Mouse (Mus musculus): Measurements from ENCODE around the gene Sult1a1. TPM values are rescaled to one million over a fixed set of nuclear protein-coding genes. Genes with fewer than 3 reads are reported as not detected.
A peak's percentile ranks its signal among the peaks of the same experiment; 100 is the strongest.

The Sult1a1 gene
- polyA plus RNA-seq, 1 experiment, result 0.95 TPM

DNA sequence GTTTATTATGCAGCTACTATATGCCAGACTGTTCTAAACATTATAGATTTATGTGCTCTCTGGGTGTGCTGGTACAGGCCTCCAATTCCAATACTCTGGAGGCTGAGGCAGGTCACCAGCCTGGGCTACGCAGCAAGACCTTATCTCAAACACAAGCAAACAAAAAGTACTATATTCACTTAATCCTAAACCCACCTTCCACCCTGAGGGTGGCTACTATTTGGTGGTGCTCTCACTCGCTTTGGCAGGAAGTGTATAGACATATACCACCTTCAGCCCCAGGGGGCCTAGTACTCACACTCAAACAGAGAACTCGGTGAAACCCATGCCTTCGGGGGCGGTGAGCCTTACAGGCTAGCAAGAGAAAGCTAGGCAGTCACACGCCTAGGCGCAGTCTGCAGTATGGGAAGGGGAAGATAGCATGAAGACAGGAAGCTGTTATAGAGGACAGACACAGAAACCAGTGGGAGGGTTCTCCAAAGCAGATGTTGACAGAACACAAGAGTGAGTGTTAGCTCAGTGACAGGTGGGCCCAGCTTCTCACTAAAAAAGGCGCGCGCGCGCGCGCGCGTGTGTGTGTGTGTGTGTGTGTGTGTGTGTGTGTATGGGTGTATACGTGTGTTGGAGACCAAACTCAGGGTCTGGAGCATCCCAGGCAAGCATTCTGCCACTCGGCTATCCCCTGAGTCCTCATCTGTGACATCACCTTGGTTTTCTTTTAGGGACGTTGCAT lies 31.4 kb upstream of the Sult1a1 start, which contains the start of gene Coro1a:
Coro1a (minus strand) TSS at position 346 of the 733 bp plus-strand sequence.
- H3K4me1 ChIP-seq (ENCODE audit: control insufficient read depth, insufficient read depth, low read length), result no peaks in the 10 kb centered on the region
- TF ChIP-seq CTCF (IDR thresholded peaks at IDR 0.05; ENCODE audit: borderline replicate concordance, insufficient read depth, low read length) (no peak), POLR2A (IDR thresholded peaks at IDR 0.05; ENCODE audit: low read depth, low read length) (no peak)

DNA sequence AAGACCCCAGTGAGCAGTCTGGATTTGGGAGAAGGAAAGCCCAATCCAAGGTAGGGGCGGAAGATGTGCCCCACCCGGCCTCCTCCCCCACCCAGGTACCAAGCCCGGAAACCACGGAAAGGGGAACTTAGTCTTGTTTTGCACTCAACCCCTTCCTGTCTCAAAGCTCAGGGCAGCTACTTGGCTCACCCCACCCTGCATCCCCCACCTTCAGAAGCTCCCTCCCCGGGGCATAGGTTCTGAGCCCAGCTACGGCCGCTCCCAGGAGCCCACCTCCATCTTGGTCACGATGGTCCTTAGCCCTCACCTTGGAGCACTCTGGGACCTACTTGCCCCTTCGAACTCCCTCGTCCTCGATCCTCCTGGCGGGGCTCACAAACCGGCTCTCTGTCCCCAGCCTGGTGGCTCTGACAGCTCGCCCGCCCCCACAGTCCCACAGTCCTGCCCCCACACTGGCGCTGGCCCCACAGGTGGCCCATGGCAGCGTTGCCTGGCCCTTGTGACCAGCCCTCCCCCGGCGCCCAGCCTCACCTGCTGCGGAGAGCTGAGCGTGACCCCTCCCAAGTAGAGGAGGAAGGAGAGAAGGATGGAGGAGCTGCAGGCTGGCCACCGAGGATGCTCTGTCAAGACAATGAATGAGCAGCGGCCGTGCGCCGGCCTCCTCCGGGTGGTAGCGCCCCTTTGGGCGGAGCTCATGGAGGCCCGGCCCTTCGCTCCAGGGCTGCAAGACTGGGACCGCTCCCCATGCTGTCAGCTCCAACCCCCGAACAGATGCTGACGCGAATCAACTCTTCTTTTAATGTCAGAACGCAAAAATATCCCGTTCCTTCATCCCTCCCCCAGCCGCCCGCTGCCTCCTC lies 28.1 kb upstream of the Sult1a1 start:
- H3K4me1 ChIP-seq (ENCODE audit: control insufficient read depth, insufficient read depth, low read length), result no peaks in the 10 kb centered on the region
- H3K4me3 ChIP-seq (ENCODE audit: insufficient read depth, low read length), result peak overlapping the region; percentile 35
- TF ChIP-seq POLR2A (IDR thresholded peaks at IDR 0.05; ENCODE audit: low read depth, low read length) (no peak), CTCF (IDR thresholded peaks at IDR 0.05; ENCODE audit: borderline replicate concordance, insufficient read depth, low read length) (no peak)
- H3K27ac ChIP-seq (ENCODE audit: insufficient read depth, low read length), result no peak overlapping the region

More for the DNA sequence above, 31.4 kb upstream of the Sult1a1 start, which contains the start of gene Coro1a:
- Histone ChIP-seq H3K4me3 (ENCODE audit: insufficient read depth, low read length) (no peak within 1 kb of the TSS), H3K27ac (ENCODE audit: insufficient read depth, low read length) (no peak within 1 kb of the TSS)

DNA sequence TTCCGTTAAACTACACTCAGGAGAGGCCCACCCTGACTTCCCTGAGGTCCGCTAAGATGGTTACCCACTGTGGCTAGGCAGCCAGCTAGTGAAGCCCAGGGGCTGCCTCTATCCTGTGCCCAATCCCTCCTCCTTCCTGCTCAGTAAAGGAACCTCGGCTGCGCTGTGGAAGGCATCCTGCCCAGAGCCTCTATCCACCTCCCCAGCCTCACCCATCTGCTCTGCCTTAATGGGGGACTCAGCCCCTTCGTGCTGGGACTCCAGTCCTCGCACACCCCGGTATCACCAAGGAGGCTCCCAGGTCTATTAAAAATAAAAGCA lies 27.5 kb upstream of the Sult1a1 start:
- Histone ChIP-seq H3K4me1 (ENCODE audit: control insufficient read depth, insufficient read depth, low read length) (no peaks in the 10 kb centered on the region), H3K27ac (ENCODE audit: insufficient read depth, low read length) (no peak overlapping the region), H3K4me3 (ENCODE audit: insufficient read depth, low read length) (no peak overlapping the region)
- TF ChIP-seq POLR2A (IDR thresholded peaks at IDR 0.05; ENCODE audit: low read depth, low read length), result no peak
- no peak for TF ChIP-seq CTCF (IDR thresholded peaks at IDR 0.05; ENCODE audit: borderline replicate concordance, insufficient read depth, low read length)

DNA sequence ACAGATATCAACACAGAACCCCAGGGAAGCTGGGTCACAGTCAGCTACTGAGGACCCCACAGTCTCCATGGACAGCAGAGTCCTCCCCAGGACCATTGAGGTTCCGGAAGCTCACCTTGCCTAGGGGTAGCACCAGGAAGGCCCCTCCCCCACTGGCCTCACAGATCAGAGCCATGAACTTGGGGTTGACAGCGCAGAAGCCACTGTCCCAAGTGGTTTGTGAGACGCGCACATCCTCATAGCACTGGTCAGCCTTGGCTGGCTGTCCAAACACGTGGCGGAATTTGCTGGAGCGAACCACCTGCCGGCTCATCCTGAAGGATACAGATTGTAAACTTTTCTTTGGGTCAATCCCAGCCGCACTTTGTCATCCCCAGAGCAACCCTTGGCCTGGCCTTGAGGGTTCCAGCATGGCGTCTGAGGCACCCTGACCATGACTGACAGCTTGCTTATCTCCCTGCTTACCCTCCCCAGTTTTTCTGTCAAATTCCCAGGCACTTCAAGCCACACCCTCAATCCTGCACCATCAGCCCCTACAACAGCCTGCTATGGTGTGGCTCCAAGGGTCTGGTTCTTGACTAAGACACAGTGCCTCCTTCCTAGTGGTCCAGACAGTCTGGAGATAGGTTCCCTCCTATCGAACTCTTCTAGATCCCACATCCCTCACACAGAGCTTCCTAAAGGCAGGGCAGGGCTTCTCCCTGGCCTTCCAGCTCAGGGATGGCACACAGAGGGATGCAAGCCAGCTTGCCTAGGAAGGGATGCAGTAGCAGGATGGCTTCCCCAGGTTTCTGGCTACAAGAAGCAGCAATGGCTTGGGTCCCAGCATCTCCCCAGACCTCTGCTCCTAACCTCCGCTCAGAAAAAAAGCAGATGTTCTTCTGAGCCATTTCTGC lies 26.9 kb upstream of the Sult1a1 start:
- no peak for TF ChIP-seq CTCF (IDR thresholded peaks at IDR 0.05; ENCODE audit: borderline replicate concordance, insufficient read depth, low read length)
- Histone ChIP-seq H3K4me3 (ENCODE audit: insufficient read depth, low read length) (no peak overlapping the region), H3K27ac (ENCODE audit: insufficient read depth, low read length) (no peak overlapping the region), H3K4me1 (ENCODE audit: control insufficient read depth, insufficient read depth, low read length) (no peaks in the 10 kb centered on the region)

DNA sequence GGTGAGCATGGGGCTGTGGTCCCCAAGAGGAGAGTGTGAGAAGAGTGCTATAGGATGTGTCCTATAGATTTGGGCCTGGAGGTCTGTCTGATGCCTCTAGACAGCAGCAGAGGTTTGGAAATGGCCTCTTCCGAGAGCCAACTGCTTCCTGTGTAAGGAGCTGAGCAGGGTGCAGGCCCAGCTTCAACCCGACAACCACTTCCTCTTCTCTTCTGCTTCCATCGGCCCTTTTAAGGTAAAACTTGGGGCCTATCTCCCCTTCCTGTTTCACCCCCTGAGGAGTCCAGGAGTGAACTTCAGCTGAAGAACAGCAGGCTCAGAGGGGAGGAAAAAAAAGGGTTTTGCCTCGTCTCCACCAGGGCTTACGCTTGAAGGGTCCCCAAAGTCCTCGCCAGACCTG lies 26.1 kb upstream of the Sult1a1 start:
- Histone ChIP-seq H3K4me1 (ENCODE audit: control insufficient read depth, insufficient read depth, low read length) (no peaks in the 10 kb centered on the region), H3K27ac (ENCODE audit: insufficient read depth, low read length) (no peak overlapping the region), H3K4me3 (ENCODE audit: insufficient read depth, low read length) (no peak overlapping the region)
- no peak for TF ChIP-seq CTCF (IDR thresholded peaks at IDR 0.05; ENCODE audit: borderline replicate concordance, insufficient read depth, low read length)
- TF ChIP-seq POLR2A (IDR thresholded peaks at IDR 0.05; ENCODE audit: low read depth, low read length), result no peak

DNA sequence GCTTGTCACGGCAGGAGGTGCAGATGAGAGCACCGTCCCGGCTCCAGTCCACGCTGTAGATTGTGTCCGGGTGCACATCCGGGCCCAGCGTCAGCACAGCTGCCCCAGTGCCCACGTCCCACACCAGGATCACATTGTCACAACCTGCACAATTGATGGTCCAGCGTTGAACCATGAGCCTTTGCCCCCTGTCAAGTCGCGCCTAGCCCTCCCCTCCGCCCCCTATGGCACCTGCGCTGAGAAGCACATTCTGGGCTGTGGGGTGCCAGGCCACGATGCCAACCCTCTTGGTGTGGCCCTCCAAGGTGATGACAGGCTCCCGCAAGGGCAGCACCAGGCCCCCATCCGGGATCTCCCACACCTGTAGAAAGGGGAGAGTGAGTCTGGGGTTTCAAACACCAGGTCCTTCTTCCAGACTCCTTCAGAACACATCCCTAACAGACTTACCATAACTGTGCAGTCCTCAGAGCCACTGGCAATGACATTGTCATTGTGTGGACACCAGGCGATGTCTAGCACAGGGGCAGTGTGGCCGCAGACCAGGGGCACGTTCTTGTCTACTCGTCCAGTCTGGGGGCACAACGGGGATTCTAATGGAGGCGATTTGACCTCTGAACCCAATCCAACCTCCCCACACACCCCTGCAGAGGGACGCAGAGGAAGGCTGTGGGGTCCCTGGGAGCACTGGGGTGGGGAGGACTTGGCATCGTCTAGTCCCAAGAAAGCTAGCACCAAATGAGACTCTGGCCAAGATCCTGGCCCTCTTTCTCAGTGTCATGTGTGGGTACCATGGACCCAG lies 25.5 kb upstream of the Sult1a1 start:
- TF ChIP-seq CTCF (IDR thresholded peaks at IDR 0.05; ENCODE audit: borderline replicate concordance, insufficient read depth, low read length), result no peak
- TF ChIP-seq POLR2A (IDR thresholded peaks at IDR 0.05; ENCODE audit: low read depth, low read length), result no peak
- Histone ChIP-seq H3K4me3 (ENCODE audit: insufficient read depth, low read length) (no peak overlapping the region), H3K4me1 (ENCODE audit: control insufficient read depth, insufficient read depth, low read length) (peaks cover 6% of the 10 kb centered on the region; the same call in 1 of the 2 replicates), H3K27ac (ENCODE audit: insufficient read depth, low read length) (no peak overlapping the region)

DNA sequence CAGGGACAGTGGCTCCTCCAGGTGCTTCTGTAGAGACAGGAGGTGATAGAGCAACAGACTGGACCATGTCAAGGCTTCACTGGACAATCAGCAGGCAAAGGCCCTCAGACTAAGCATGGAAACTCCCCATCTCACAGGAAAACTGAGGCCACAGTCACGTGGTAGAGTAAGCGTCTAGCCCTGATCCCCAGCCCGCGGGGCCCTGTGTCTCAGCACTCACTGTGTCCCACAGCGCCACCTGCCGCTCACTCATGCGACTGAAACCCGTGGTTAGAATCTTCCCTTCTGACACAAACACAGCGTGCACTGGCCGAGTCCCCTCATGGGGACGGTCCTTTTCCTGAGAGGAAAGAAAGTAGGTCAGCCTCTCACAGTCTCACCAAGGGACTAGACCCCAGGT lies 24.8 kb upstream of the Sult1a1 start:
- Histone ChIP-seq H3K27ac (ENCODE audit: insufficient read depth, low read length) (no peak overlapping the region), H3K4me3 (ENCODE audit: insufficient read depth, low read length) (no peak overlapping the region), H3K4me1 (ENCODE audit: control insufficient read depth, insufficient read depth, low read length) (peaks cover 7% of the 10 kb centered on the region; the same call in 1 of the 2 replicates)
- TF ChIP-seq POLR2A (IDR thresholded peaks at IDR 0.05; ENCODE audit: low read depth, low read length) (no peak), CTCF (IDR thresholded peaks at IDR 0.05; ENCODE audit: borderline replicate concordance, insufficient read depth, low read length) (peak; percentile 93)

DNA sequence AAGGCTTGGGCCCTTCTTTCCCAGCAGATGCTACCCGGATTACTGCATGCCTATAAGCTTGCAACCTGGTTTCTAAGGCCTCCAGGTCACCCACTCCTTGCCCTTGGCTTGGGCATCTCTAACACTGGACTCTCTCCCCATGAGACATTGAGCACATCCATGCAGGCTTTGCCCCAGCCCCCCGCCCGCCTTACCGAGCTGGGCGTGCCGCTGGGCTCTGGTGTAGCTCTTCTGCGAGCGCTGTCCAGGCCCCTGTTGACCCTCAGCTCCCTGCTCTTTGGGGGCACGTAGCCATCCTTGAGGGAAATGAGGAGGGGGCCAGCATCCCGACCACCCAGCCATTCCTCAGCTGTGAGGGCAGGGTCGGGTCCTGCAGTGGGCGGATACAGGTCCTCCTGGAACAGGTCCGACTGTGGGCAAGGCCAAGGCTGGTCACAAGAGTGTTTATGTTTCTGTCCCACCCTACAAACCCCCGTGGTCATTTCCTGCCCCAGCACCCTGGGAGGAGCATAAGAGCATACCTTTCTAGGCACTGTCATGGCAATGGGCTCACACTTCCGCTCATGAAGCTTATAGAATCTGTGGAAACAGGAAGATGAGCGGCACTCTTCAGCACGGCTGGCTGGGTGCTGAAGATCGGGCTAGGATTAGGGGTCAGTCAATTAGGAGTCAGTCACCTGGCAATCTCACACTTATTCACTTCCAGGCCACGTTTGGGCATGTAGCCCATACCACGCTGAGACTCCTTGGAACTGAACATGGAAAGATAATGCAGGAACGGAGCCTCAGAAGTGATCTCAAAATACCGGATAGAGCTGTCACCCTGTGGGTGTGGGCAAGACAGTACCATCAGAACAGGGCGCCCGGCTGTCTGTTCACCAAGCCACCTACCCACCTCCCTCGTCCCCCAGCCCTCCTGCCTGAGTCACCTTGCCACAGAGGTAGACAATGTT lies 24.1 kb upstream of the Sult1a1 start:
- TF ChIP-seq CTCF (IDR thresholded peaks at IDR 0.05; ENCODE audit: borderline replicate concordance, insufficient read depth, low read length) (no peak), POLR2A (IDR thresholded peaks at IDR 0.05; ENCODE audit: low read depth, low read length) (no peak)
- Histone ChIP-seq H3K4me3 (ENCODE audit: insufficient read depth, low read length) (no peak overlapping the region), H3K4me1 (ENCODE audit: control insufficient read depth, insufficient read depth, low read length) (peaks cover 7% of the 10 kb centered on the region; the same call in 1 of the 2 replicates), H3K27ac (ENCODE audit: insufficient read depth, low read length) (no peak overlapping the region)
